Mouse (Mus musculus) testis, adult 2 months (tissue): ENCODE measurements at regions not wholly inside any gene's neighbourhood (a gene's known extent, or its start where the extent isn't known, plus 50 kb on each side); places are given as distances from the start of the nearest gene placed in this dataset.

Experiments used
- CTCF ChIP-seq: fragments of 200-500 bp; IDR thresholded peaks from 2 replicates; pipeline ENCODE4 v1.5.1; 2012; ENCODE audit warnings: low read depth, mild to moderate bottlenecking, inconsistent platforms, low read length, moderate library complexity; ENCODE audit not compliant: control insufficient read depth, insufficient read depth, insufficient replicate concordance
- POLR2A ChIP-seq: fragments of 200-500 bp; IDR thresholded peaks from 2 replicates; pipeline ENCODE4 v1.6.1; 2012; ENCODE audit warnings: low read depth, mild to moderate bottlenecking, inconsistent platforms, low read length, moderate library complexity; ENCODE audit not compliant: control insufficient read depth

GRCm38 (mm10) chr10:111900723-111901716, 71.4 kb upstream of the Krr1 start:
- no peak for TF ChIP-seq POLR2A
- TF ChIP-seq CTCF: no peak
